8 mouse cellular contexts compared by ENCODE assay signal in the genomic region with DNA sequence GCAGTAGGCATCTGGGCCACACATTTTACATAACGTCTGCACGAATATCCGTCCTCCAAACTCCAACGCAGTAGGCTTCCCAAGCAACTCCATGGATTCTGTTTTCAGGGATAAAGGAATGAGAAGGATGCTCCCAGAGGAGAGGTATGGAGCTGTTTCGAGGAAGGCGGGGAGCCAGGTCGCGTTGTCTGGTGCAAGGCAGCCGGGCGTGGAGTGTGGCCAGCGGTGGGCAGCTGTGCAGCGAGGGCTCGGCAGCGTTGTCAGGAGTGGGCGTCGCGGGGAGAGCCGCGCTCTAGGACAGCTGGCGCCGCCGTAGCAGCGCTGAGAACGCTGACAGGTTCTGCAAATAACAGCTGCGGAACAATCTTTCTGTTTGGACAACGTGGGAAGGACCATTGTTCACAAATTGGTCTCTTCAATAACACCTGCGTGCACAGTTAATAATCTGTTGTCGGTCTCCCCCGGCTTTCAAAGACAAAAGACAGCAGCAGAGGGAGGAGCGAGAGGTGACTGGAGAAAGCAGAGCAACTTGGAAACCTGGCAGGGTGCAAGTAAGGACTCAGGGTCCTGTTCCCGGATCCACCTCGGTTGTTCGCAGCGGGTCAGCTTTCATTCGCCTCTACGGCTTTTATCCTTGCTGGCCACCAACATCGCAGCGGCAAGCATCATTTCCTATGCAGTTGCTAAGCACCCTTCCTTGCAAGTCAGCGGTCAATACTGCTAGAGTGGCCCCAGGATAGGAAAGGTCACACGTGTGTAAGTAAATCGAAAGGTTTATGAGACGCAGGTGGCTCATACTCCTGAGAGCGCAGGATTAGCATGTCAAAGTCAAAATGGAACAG.
DNase-seq lines count a peak whose midpoint lies in the region; ATAC-seq and TF ChIP-seq lines count a peak whose summit lies in the region.

No protein-coding gene starts in this region.

- peak; percentile 32; the same call in 1 of the 2 replicates for ATAC-seq in forebrain, embryonic 15.5 days (replicated peaks)
- ATAC-seq in intestine, embryonic 16.5 days = peak; percentile 60
- ATAC-seq in lung, postnatal 0 days = no peak

- DNase-seq in frontal cortex, postnatal 36 days (ENCODE audit: low spot score in 2 of 2) = peak; percentile 60 to 67
- DNase-seq in frontal cortex, postnatal 14 days (ENCODE audit: low spot score in 2 of 2) = no peak
- no peak for DNase-seq in ES-E14 (ENCODE audit: low read depth, low spot score)
- peak; percentile 33 for DNase-seq in lung, postnatal 0 days (ENCODE audit: low spot score)
- DNase-seq in right cerebral cortex, postnatal 14 days = peak; percentile 59
- DNase-seq in urinary bladder, postnatal 14 days (ENCODE audit: low spot score) = no peak

- H3K4me2 ChIP-seq in forebrain, embryonic 15.5 days (replicated peaks) = peak overlapping the region; percentile 90
- H3K4me2 ChIP-seq in intestine, embryonic 16.5 days (ENCODE audit: low read depth, low read length) = peak overlapping the region; percentile 84
- H3K4me2 ChIP-seq in lung, postnatal 0 days (replicated peaks; ENCODE audit: low read depth, low read length) = peak overlapping the region; percentile 68

- H3K9me3 ChIP-seq in ES-E14 (ENCODE audit: control insufficient read depth, insufficient read depth, low read depth, low read length) = no peaks in the 10 kb centered on the region
- no peaks in the 10 kb centered on the region for H3K9me3 ChIP-seq in forebrain, embryonic 15.5 days
- H3K9me3 ChIP-seq in intestine, embryonic 16.5 days (ENCODE audit: control insufficient read depth, low read length) = no peaks in the 10 kb centered on the region
- H3K9me3 ChIP-seq in lung, postnatal 0 days (ENCODE audit: low read length) = no peaks in the 10 kb centered on the region

- H3K27ac ChIP-seq in ES-E14 (ENCODE audit: insufficient read depth, low read depth, low read length, poor library complexity, severe bottlenecking) = no peak overlapping the region
- peak overlapping the region; percentile 66 for H3K27ac ChIP-seq in forebrain, embryonic 15.5 days (replicated peaks)
- no peak overlapping the region for H3K27ac ChIP-seq in intestine, embryonic 16.5 days (ENCODE audit: low read length)
- no peak overlapping the region for H3K27ac ChIP-seq in lung, postnatal 0 days (ENCODE audit: low read length)

- no peak for TF ChIP-seq EP300 in lung, postnatal 0 days (IDR thresholded peaks at IDR 0.05)

- no peak overlapping the region for H3K9ac ChIP-seq in ES-E14 (ENCODE audit: insufficient read depth, low read depth, low read length, poor library complexity, severe bottlenecking)
- H3K9ac ChIP-seq in forebrain, embryonic 15.5 days (replicated peaks) = peak overlapping the region; percentile 51
- H3K9ac ChIP-seq in intestine, embryonic 16.5 days (ENCODE audit: low read depth, low read length) = peak overlapping the region; percentile 54; the same call in 1 of the 2 replicates
- no peak overlapping the region for H3K9ac ChIP-seq in lung, postnatal 0 days (replicated peaks; ENCODE audit: low read depth)

- peaks cover 5 to 26% of the 10 kb centered on the region in 2 experiments; a peak in 3 of 4 replicates for H3K4me1 ChIP-seq in ES-E14 (ENCODE audit: control insufficient read depth in 2 of 2, insufficient read depth in 2 of 2, low read length in 2 of 2, poor library complexity in 1 of 2)
- H3K4me1 ChIP-seq in forebrain, embryonic 15.5 days = peaks cover 53% of the 10 kb centered on the region
- H3K4me1 ChIP-seq in intestine, embryonic 16.5 days (ENCODE audit: control insufficient read depth, insufficient read depth, low read length) = peaks cover 28% of the 10 kb centered on the region
- peaks cover 8% of the 10 kb centered on the region; the same call in 1 of the 2 replicates for H3K4me1 ChIP-seq in lung, postnatal 0 days (ENCODE audit: insufficient read depth, low read depth, low read length)

- H3K36me3 ChIP-seq in ES-E14 (ENCODE audit: control insufficient read depth, insufficient read depth, low read length, poor library complexity, severe bottlenecking) = no peaks in the 10 kb centered on the region
- no peaks in the 10 kb centered on the region for H3K36me3 ChIP-seq in forebrain, embryonic 15.5 days
- H3K36me3 ChIP-seq in intestine, embryonic 16.5 days (ENCODE audit: control insufficient read depth, insufficient read depth, low read length) = no peaks in the 10 kb centered on the region
- H3K36me3 ChIP-seq in lung, postnatal 0 days (ENCODE audit: insufficient read depth, low read length) = no peaks in the 10 kb centered on the region

- H3K27me3 ChIP-seq in forebrain, embryonic 15.5 days = no peaks in the 10 kb centered on the region
- 0 out of 2 replicates have a peak, but pooled peaks cover 5% of the 10 kb centered on the region for H3K27me3 ChIP-seq in intestine, embryonic 16.5 days (replicated peaks; ENCODE audit: control insufficient read depth, insufficient read depth, low read length)
- no peaks in the 10 kb centered on the region for H3K27me3 ChIP-seq in lung, postnatal 0 days (replicated peaks; ENCODE audit: insufficient read depth, low read length)

- TF ChIP-seq CTCF in lung, postnatal 0 days (IDR thresholded peaks at IDR 0.05) = no peak

- under 1% methylated on average over 43 of the region's 43 CpGs for WGBS in forebrain, embryonic 15.5 days
- WGBS in intestine, embryonic 16.5 days = 2% methylated on average over 43 of the region's 43 CpGs
- WGBS in lung, postnatal 0 days = 1% methylated on average over 43 of the region's 43 CpGs

- in situ Hi-C loops in ES-E14 (cut with MboI; ENCODE audit: low sequenced_read_pairs in 2 of 2, unreplicated experiment in 2 of 2) = no loop called here

- H3K4me3 ChIP-seq in ES-E14 (ENCODE audit: insufficient read depth in 1 of 2, low read depth in 1 of 2, low read length in 2 of 2, poor library complexity in 1 of 2, severe bottlenecking in 1 of 2) = peak overlapping the region; percentile 31 to 54
- peak overlapping the region; percentile 43 for H3K4me3 ChIP-seq in forebrain, embryonic 15.5 days
- H3K4me3 ChIP-seq in intestine, embryonic 16.5 days (ENCODE audit: low read length) = peak overlapping the region; percentile 44
- H3K4me3 ChIP-seq in lung, postnatal 0 days (ENCODE audit: low read depth, low read length) = peak overlapping the region; percentile 35

TF ChIP-seq in ES-E14, 5 proteins besides CTCF, POLR2A, EP300 and RAD21:
- TF ChIP-seq ZNF384 (IDR thresholded peaks at IDR 0.05; ENCODE audit: low read depth, low read length) = no peak
- no peak for TF ChIP-seq ZC3H11A (IDR thresholded peaks at IDR 0.05; ENCODE audit: borderline replicate concordance, low read depth, low read length)
- no peak for TF ChIP-seq HCFC1 (IDR thresholded peaks at IDR 0.05; ENCODE audit: borderline replicate concordance, insufficient read depth, low read length)
- TF ChIP-seq CHD2 (IDR thresholded peaks at IDR 0.05; ENCODE audit: low read depth, low read length) = no peak
- no peak for TF ChIP-seq MAFK (IDR thresholded peaks at IDR 0.05; ENCODE audit: insufficient read depth, low read depth, low read length)

Comparison
In these comparisons a context has a peak if more than half of its experiments do, and no peak if none do; other contexts are left out.
1. DNase-seq: peak in frontal cortex, postnatal 36 days (2 of 2), lung, postnatal 0 days (single experiment) and right cerebral cortex, postnatal 14 days (single experiment); none in frontal cortex, postnatal 14 days (0 of 2), ES-E14 (single experiment) and urinary bladder, postnatal 14 days (single experiment).
2. H3K9ac ChIP-seq: peak in forebrain, embryonic 15.5 days (single experiment) and intestine, embryonic 16.5 days (single experiment); none in ES-E14 (single experiment) and lung, postnatal 0 days (single experiment).
3. Peak in every context shown above with its lines, with median percentiles within 50 percentile points of each other: H3K4me3 ChIP-seq and H3K4me2 ChIP-seq.